Mouse (Mus musculus) testis, adult 2 months (tissue): Measurements from ENCODE around the gene Prune2.

Source experiments
- CTCF ChIP-seq: fragments of 200-500 bp; IDR thresholded peaks from 2 replicates; pipeline ENCODE4 v1.5.1; 2012; ENCODE audit warnings: low read depth, mild to moderate bottlenecking, inconsistent platforms, low read length, moderate library complexity; ENCODE audit not compliant: control insufficient read depth, insufficient read depth, insufficient replicate concordance
- POLR2A ChIP-seq: fragments of 200-500 bp; IDR thresholded peaks from 2 replicates; pipeline ENCODE4 v1.6.1; 2012; ENCODE audit warnings: low read depth, mild to moderate bottlenecking, inconsistent platforms, low read length, moderate library complexity; ENCODE audit not compliant: control insufficient read depth

- TF ChIP-seq CTCF: no peak
- TF ChIP-seq POLR2A: no peak
These were observed 36.2 kb downstream of the Prune2 start for GRCm38 (mm10) chr19:16992151-16992550.
